ENCODE assay signal across 25 mouse cellular contexts in the genomic region with DNA sequence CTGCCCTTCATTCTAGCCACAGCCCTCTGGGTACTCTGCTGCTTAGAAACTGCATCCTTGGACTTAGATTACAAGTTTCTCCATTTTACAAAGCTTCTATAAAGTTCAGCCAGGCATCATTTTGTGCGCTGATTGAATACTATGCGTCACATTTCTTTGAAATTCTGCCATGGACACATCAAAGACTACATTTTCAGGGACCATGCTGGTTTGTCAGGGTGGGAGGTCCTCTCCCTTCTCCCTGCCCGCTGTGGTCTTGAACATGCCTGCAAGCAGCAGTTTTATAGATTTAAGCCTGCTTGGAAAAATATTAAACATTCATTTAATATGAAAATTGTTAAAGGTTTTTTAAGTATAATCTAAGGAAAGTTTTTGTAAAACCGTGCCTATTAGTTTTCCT.
"Had no signal": no experiment of that assay in that cellular context is flagged by ENCODE, and none has a peak within 500 bp of the region (broad histone marks: within the 10 kb centered on the region; RNA-seq: fewer than 3 reads in every experiment).

No protein-coding gene starts in this region.

- H3K4me3 ChIP-seq: gastrocnemius, adult 2 months; heart, embryonic 10.5 days; heart, embryonic 12.5 days; hindbrain, embryonic 10.5 days; hindbrain, embryonic 12.5 days; intestine, embryonic 15.5 days; limb, embryonic 13.5 days; liver, embryonic 13.5 days had no signal

- H3K27ac ChIP-seq: gastrocnemius, adult 2 months; heart, embryonic 10.5 days; hindbrain, embryonic 10.5 days; hindbrain, embryonic 12.5 days; hindbrain, embryonic 14.5 days; intestine, embryonic 15.5 days; limb, embryonic 13.5 days; liver, embryonic 13.5 days had no signal

- H3K9me3 ChIP-seq: heart, embryonic 10.5 days; heart, embryonic 12.5 days; hindbrain, embryonic 10.5 days; hindbrain, embryonic 12.5 days; intestine, embryonic 15.5 days; limb, embryonic 13.5 days; liver, embryonic 13.5 days had no signal

- H3K9ac ChIP-seq: heart, embryonic 12.5 days; hindbrain, embryonic 12.5 days; hindbrain, embryonic 14.5 days; intestine, embryonic 15.5 days; limb, embryonic 13.5 days; liver, embryonic 13.5 days had no signal

- H3K4me1 ChIP-seq: heart, embryonic 10.5 days; heart, embryonic 12.5 days; hindbrain, embryonic 12.5 days; intestine, embryonic 15.5 days; liver, embryonic 13.5 days had no signal

- H3K36me3 ChIP-seq: heart, embryonic 10.5 days; heart, embryonic 12.5 days; hindbrain, embryonic 10.5 days; hindbrain, embryonic 12.5 days; intestine, embryonic 15.5 days; limb, embryonic 13.5 days; liver, embryonic 13.5 days had no signal

- ATAC-seq: hindbrain, embryonic 16.5 days; inflammation-experienced regulatory T-cells, adult 6 months; intestine, embryonic 15.5 days; intestine, postnatal 0 days had no signal

- H3K27me3 ChIP-seq: heart, embryonic 12.5 days; hindbrain, embryonic 12.5 days; intestine, embryonic 15.5 days; limb, embryonic 13.5 days; liver, embryonic 13.5 days had no signal

- H3K4me2 ChIP-seq: heart, embryonic 12.5 days; hindbrain, embryonic 12.5 days; hindbrain, embryonic 14.5 days; intestine, embryonic 15.5 days; limb, embryonic 13.5 days; liver, embryonic 11.5 days; liver, embryonic 13.5 days had no signal

- DNase-seq: gastrocnemius, adult 2 months; gastrocnemius, postnatal 10 days; gastrocnemius, postnatal 25 days; heart, adult 18-20 months; heart, postnatal 10 days; heart, postnatal 4 days; kidney, adult 18-20 months; kidney, adult 8-10 months; kidney, postnatal 10 days; kidney, postnatal 25 days; kidney, postnatal 4 days; layer of hippocampus, adult 9-11 months; liver; liver, embryonic 13.5 days had no signal
